Mouse (Mus musculus) heart, embryonic 13.5 days (tissue): ENCODE measurements around the gene Xlr5c. TPM values are rescaled to one million over a fixed set of nuclear protein-coding genes. Genes with fewer than 3 reads are reported as not detected.
"Not testable (repeated sequence)": the region's sequence is repeated elsewhere in the genome, so short reads cannot be mapped to it uniquely, and the experiment has no call there.

Experiments
- ATAC-seq: fragments of 200-750 bp; cut with Nextera tagmentation; 2 replicates; pipeline ENCODE4 v1.8.0; 2017; ENCODE audit warnings: moderate TSS enrichment; ENCODE audit not compliant: insufficient number of reproducible peaks, low FRiP score, low TSS enrichment; ENCODE audit errors: extremely low read depth
- H3K27ac ChIP-seq: fragments of 300-500 bp; sonication (generic); replicated peaks from 2 replicates; pipeline ENCODE4 v1.5.1; 2015; ENCODE audit warnings: moderate library complexity, mild to moderate bottlenecking, inconsistent platforms
- H3K27me3 ChIP-seq: fragments of 300-500 bp; sonication (generic); replicated peaks from 2 replicates; pipeline ENCODE4 v1.6.1; 2015; ENCODE audit warnings: mild to moderate bottlenecking, inconsistent platforms
- H3K36me3 ChIP-seq: fragments of 300-500 bp; sonication (generic); 2 replicates; pipeline ENCODE4 v1.6.1; 2015; ENCODE audit warnings: mild to moderate bottlenecking, inconsistent platforms
- H3K4me1 ChIP-seq: fragments of 300-500 bp; sonication (generic); 2 replicates; pipeline ENCODE4 v1.6.1; 2015; ENCODE audit warnings: inconsistent platforms
- H3K4me2 ChIP-seq: fragments of 300-500 bp; sonication (generic); 2 replicates; pipeline ENCODE4 v1.6.1; 2015; ENCODE audit warnings: inconsistent platforms, mild to moderate bottlenecking, moderate library complexity
- H3K4me3 ChIP-seq: fragments of 300-500 bp; sonication (generic); 2 replicates; pipeline ENCODE4 v1.5.1; 2015; ENCODE audit warnings: moderate library complexity, mild to moderate bottlenecking, inconsistent platforms
- H3K9ac ChIP-seq: fragments of 300-500 bp; sonication (generic); 2 replicates; pipeline ENCODE4 v1.6.1; 2015; ENCODE audit warnings: inconsistent platforms, mild to moderate bottlenecking, moderate library complexity
- H3K9me3 ChIP-seq: fragments of 300-500 bp; sonication (generic); 2 replicates; pipeline ENCODE4 v1.6.1; 2016; ENCODE audit warnings: inconsistent platforms
- WGBS: fragments of 180-500 bp; shearing (Covaris S2); methylation state at CpG from one replicate; pipeline ENCODE4 v1.1.7; 2015; ENCODE audit warnings: mixed read lengths; 5-methylcytosine and 5-hydroxymethylcytosine counted together
- polyA plus RNA-seq: library from polyadenylated mRNA; unstranded; fragments of >200 nt; fragmentation: Nextera tagmentation; extraction: Ambion mirVana; gene quantifications from 2 replicates; pipeline ENCODE4 v1.2.1, GENCODE M21; 2015

Xlr5c gene
- polyA plus RNA-seq, 1 experiment from 2014 or later, result not detected

DNA sequence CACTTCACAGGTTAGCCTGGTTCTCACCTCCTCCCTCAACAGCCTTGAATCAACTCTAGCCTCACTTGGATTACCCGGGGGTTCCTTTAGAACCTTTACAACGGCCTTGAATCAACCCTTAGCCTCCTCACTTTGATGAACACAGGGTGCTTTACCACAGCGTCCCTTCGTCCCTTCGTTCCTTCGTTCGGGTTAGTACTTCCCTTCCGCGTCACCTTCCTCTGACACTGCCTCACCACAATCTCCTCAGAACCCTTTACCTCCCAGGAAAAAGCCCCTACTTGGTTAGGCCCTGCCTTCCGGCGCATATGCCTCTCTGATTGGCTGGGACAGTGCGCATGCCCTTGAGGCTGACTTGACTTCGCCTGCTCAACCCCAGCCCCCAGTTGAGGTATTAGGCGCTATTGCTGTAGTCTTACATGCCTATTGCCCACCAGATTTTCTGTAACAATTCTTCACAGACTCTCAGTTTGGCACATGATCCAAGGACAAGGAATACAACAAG, 49.9 kb downstream of the Xlr5c start, which contains the start of gene Xlr4c:
Gene Xlr4c (minus strand): TSS at position 310 of the 505 bp plus-strand sequence.
- 77% methylated on average over 14 of the region's 14 CpGs for WGBS
- H3K27me3 ChIP-seq, H3K9ac ChIP-seq, H3K27ac ChIP-seq, H3K4me1 ChIP-seq, ATAC-seq, H3K36me3 ChIP-seq, H3K4me3 ChIP-seq, H3K4me2 ChIP-seq, H3K9me3 ChIP-seq: not testable (repeated sequence)

Other genes with a start within 250 kb of the Xlr5c start
- not detected in 2 replicates for gene Pnma3, start 228.2 kb downstream of the Xlr5c start, polyA plus RNA-seq
- gene Xlr4a, start 210.5 kb downstream of the Xlr5c start, polyA plus RNA-seq, result 0.44 and 0.78 TPM in 2 replicates
- 1.2 and 1.4 TPM in 2 replicates for gene Xlr3a, start 195.9 kb downstream of the Xlr5c start, polyA plus RNA-seq
- gene Gm14685, start 175.9 kb downstream of the Xlr5c start, polyA plus RNA-seq, result not detected in 2 replicates
- gene Xlr5b, start 144.2 kb downstream of the Xlr5c start, polyA plus RNA-seq, result not detected in 2 replicates
- gene DXBay18, start 143.5 kb downstream of the Xlr5c start, polyA plus RNA-seq, result not detected in 2 replicates
- not detected in 2 replicates for gene Spin2d, start 116.0 kb downstream of the Xlr5c start, polyA plus RNA-seq
- 4.5 and 7.1 TPM in 2 replicates for gene Xlr3b, start 100.8 kb downstream of the Xlr5c start, polyA plus RNA-seq
- 0.52 and 1.0 TPM in 2 replicates for gene Xlr4b, start 78.6 kb downstream of the Xlr5c start, polyA plus RNA-seq
- gene F8a, start 64.7 kb downstream of the Xlr5c start, polyA plus RNA-seq, result 8.2 and 8.5 TPM in 2 replicates
- 0.27 TPM in 1 of 2 replicates, not detected in the other for gene Xlr4c, start 49.8 kb downstream of the Xlr5c start, polyA plus RNA-seq
- gene Xlr3c, start 27.6 kb downstream of the Xlr5c start, polyA plus RNA-seq, result not detected in 2 replicates
- not detected in 2 replicates for gene Xlr5a, start within 50 bp of the Xlr5c start, polyA plus RNA-seq
- not detected in 2 replicates for gene Gm45015, start 43.9 kb upstream of the Xlr5c start, polyA plus RNA-seq
- 8.0 and 8.7 TPM in 2 replicates for gene Zfp275, start 49.6 kb upstream of the Xlr5c start, polyA plus RNA-seq
- gene Gm18336, start 105.8 kb upstream of the Xlr5c start, polyA plus RNA-seq, result not detected in 2 replicates
- not detected in 2 replicates for gene Zfp92, start 118.1 kb upstream of the Xlr5c start, polyA plus RNA-seq
- not detected in 2 replicates for gene Trex2, start 142.4 kb upstream of the Xlr5c start, polyA plus RNA-seq
- gene Haus7, start 166.1 kb upstream of the Xlr5c start, polyA plus RNA-seq, result 52.1 and 61.7 TPM in 2 replicates
- 76.0 and 87.0 TPM in 2 replicates for gene Bgn, start 190.6 kb upstream of the Xlr5c start, polyA plus RNA-seq
- gene Atp2b3, start 210.1 kb upstream of the Xlr5c start, polyA plus RNA-seq, result 0.32 and 0.56 TPM in 2 replicates